Mouse (Mus musculus) left cerebral cortex, postnatal 4 days (tissue): ENCODE measurements around the gene Slc22a14. TPM values are rescaled to one million over a fixed set of nuclear protein-coding genes. Genes with fewer than 3 reads are reported as not detected.

Source experiments
- DNase-seq: peaks from one replicate; pipeline ENCODE4 v3.0.0-alpha.2; 2022
- intact Hi-C: fragments of 180-260 bp; cut with DNase I; formaldehyde crosslinking; loops from one replicate; pipeline ENCODE4 v1.15.1; 2025
- total RNA-seq, 2 experiments: library from RNA; stranded (reverse); gene quantifications; 2 replicates each; pipeline ENCODE4 v1.2.3; 2021

The Slc22a14 gene
- total RNA-seq, 2 experiments from 2014 or later = not detected

DNA sequence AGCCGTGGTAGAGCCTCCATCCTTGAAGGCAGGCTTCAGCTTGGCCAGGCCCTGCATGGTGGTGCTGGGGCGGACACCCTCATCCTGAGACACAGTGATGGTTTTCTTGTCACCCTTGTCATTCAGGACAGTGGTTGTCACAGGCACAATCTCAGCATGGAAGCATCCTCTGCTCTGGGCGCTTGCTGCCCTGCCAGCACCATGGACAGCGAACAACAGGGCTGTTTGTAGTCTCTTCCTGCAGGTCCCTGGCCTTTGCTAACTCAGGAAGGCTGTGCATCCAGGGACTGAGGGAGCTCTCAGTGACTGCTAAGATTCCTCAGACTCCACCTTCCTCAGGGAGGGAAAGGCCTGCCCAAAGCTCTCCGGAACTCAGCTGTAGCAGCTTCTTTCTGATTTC lies 215.8 kb downstream of the Slc22a14 start:
- intact Hi-C loops = no loop called here
- no peak for DNase-seq

DNA sequence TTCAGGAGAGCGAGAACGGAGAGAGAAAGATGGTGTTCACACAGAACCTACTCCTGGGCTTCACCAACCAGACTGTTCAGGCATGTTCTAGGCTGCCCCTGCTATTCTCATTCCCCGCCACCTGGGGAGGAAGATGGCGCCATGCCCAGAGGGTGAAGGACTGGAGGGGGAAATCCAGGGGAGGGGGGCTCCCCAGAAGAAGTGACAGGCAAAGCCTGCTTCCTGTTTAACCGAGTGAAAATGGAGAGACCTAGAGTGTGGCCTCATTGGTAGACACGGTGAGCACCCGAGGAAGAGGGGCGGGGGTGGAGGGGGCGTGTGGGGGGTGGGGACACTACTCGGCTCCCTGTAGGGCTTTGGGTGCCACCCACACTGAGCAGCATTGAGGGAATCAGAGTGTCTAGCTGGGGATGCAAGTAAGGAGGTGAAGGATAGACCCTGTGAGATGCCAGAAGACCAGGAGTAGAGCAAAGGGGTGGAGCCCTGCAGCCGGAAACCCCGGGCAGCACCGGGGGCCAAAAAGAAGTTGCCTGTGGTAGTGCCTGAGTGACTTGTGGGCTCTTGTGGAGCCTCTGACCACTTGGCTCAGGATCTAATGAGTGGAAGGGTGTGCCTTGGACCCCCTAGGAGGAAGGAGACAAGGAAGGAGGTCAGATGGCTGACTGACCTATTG lies 219.1 kb downstream of the Slc22a14 start:
- no peak for DNase-seq
- intact Hi-C loops = no loop called here

DNA sequence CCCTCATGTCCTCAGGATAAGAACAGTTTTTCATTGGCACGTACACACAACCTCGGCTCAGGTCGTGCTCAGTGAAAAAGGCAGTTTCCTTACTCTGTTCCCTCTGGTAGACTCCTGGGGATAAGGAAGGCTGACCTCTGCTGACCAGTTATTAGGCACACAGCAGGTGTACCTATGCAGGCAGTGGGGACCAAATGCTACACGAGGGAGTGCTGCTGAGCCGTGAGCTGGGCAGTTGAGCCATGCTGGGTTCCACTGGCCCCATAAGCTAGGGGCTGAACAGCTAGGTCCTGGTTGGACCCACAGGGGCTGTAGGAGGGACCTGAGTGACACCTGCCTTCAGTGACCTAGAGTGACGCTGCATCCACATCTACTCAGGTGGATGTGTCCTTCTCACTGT lies 219.7 kb downstream of the Slc22a14 start:
- DNase-seq = no peak
- intact Hi-C loops = no loop called here

DNA sequence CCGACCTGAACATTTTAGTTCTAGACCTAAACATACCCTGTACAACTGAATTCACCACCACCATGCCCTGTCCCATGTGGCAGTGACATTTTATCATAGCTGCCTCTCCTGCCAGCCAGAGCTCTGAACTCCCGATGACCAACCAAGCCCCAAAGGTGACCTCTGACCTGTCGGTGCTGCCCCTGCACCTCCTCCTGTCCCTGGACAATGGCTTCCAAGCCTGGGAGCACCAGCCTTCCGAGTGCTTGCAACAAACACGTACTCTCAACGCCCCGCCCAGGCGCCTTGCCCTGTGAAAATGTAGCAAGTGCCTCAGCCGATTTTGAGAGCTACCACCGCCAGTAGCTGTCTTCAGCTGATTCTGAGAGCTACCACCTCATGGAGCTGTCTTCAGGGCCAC lies 220.2 kb downstream of the Slc22a14 start:
- DNase-seq = no peak
- intact Hi-C loops = no loop called here

DNA sequence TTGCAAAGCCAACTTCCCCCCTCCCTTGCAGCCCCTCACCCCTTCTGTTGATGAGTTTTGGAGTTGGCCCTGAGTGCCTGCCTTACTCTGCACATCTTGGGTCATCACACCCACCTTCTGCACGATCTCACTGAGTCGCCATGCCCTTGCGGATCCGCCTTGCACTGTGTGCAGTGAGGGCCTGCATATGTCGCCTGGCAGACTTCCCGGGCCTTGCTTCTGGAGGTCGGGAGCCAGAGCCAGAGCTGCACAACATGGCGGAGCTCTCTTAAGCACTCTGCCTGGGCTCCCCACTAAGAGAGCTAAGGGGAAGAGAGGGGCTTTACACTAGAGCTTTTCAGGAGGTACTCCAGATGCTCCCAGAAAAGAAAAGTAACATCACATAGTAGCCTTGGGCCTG lies 220.7 kb downstream of the Slc22a14 start:
- DNase-seq = peak; percentile 95

DNA sequence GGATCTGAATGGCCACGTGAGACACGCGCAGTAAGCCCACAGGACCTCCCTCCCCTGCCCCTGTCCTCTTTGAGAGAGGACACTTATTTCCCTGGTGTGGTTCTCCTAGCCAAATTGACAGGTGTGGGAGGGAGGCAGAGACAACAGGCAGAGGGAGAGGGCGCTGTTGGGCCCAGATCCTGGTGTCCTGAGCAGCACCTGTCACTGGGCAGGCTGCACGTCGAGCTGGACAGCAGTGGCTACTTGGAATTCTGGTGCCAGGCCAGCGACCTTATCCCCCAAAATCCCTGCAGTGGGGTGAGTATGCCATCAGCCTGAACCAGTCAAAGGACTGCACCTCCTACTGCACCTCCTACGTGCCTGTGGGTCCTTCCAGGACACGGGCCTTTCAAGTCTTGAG lies 222.0 kb downstream of the Slc22a14 start:
- DNase-seq = no peak
- intact Hi-C loops = no loop called here

More for the DNA sequence above, 220.7 kb downstream of the Slc22a14 start:
- intact Hi-C loops = no loop called here

DNA sequence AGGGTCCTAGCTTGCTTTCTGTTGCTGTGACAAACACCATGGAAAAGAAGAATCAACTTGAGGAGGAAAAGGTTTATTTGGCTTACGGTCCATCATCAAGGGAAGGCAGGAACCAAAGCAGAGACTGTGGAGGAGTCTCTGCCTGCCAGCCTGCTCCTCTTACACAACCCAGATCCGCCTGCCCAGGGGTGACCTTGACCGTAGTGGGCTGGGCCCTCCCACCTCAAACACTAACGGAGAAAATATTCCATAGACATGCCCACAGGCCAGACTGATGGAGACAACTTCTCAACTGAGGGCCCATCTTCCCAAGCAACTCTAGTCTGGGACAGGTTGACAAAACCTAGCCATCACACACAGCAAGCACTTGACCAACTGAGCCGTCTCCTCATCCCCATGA lies 223.3 kb downstream of the Slc22a14 start:
- intact Hi-C loops = no loop called here

DNA sequence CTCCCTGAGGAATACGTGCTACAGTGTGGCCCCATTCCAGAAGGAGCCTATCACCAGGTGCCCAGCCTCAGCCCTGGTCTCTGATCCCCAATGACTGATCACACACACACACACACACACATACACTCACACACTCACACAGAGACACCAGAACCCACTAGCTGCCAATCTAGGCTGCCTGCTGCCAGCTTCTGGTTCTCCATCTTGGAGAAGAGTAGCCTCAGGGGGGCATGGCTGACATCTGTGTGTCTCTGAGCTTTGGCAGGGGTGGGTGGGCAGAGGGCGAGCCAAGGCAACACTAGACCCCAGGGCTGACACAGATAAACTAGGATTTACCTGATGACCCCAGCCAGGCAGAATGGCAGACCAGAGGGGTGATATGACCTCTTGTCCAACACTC lies 226.5 kb downstream of the Slc22a14 start:
- intact Hi-C loops = no loop called here
- peak; percentile 62 for DNase-seq

More for the DNA sequence above, 223.3 kb downstream of the Slc22a14 start:
- no peak for DNase-seq

DNA sequence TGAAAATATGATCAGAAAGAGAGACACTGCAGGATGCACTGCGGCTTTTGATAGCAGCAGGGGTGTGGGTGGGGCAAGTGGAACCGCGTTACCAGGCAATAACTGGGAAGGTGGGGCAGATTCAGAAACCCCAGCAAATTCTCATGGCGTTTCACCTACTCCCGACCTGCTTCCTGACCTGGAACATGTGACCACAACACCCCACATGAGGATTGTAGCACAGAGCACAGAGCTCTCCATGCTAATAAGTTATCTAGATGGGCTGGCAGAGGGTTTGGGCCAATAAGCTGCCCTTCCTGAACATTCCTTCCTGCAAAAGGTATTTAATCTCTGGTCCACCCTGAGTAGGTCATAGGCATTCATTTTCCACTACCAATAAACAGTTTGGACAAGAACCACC lies 234.7 kb downstream of the Slc22a14 start:
- intact Hi-C loops = no loop called here
- no peak for DNase-seq

DNA sequence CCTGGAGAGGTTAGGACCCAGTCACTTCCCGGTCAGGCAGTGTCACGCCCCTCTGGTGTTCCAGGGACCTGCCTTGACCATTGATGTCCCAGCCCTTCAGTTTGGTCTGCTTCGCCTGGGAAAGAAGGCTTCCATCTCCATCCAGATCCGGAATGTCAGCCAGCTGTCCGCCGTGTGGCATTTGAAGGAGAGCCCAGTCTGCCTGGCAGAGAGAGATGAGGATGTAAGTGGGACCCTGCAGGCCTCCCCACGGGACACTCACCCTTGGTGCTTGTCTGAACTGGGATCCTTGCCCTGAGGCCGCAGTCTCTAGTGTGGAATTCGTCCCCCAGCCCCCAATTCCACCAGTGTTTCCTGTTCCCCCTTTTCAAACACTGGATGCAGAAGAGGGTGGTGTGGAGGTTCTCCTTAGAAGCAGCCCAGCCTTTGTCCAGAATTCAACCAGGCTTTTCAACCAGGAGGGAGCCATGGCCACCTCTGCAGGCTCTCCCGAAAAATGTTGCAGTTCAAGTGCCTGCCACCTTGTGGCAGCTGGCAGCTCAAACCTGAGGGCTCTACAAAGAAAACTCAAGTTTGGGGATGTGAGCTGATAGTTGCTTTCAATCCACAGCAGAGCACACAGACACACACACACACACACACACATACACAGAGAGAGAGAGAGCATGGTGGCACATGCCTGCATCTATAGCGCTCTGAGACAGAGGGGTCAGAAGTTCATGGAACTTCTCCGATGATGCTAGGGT lies 236.7 kb downstream of the Slc22a14 start:
- DNase-seq = no peak
- intact Hi-C loops = no loop called here

DNA sequence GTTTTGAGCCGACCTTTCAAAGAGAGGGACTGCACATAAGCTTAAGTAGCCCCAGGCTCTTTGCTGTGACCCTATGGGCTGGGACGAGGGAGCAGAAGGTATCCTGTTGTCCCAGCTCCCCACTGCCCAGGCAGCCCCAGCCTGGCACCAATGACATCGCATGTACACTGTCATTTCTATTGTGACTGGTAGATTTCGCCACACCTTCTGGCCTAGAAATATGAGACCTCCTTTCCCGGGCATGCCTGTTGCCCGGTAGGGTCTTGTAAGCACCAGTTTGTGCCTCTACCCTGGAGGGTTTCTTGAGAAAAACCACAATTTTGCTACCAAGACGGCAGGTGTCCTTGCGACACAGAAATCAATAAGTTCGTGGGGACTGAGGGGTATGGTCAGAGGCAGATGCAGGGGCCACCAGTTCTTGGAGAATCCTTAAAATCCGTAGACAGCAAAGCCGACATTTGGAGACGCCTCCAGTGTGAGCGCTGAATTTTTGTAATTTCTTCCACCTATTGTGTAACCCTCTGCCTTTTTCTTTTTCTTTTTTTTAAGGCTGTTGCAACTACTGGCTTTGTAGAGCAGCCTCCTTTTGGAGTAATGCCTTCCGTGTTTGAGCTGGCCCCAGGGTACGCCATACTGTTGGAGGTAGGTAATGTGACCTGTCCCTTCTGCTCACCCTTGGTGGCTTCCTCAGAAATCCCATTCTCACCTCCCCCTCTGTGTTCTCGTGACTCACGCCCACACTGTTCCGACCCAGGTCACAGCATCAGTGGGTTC lies 242.6 kb downstream of the Slc22a14 start:
- intact Hi-C loops = no loop called here
- DNase-seq = no peak

DNA sequence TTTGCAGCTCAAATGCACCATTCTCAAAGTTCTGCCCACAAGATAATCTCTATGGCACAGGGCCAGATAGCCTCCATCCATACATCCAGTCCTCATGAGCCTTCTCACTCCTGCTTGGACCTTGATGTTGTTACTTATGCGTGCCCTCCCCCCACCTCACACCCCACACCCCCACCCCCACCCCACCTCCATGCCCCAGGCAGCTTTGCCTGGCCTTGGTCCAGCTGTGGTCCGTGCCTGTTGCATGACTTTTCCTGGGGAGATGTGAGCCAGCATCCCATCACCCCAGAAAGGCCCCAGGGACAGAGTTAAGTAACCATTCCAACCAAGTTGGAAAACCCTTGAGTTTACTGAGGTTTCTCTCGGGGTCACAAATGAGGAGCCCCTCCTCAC lies 245.2 kb downstream of the Slc22a14 start:
- intact Hi-C loops = no loop called here
- DNase-seq = no peak

Other genes with a start within 250 kb of the Slc22a14 start
- 1 to 10 TPM; 2.2 to 3.7 TPM for gene Acaa1b, start 208.5 kb downstream of the Slc22a14 start, total RNA-seq
- not detected for gene Gm47289, start 206.4 kb downstream of the Slc22a14 start, total RNA-seq
- gene Slc22a13, start 156.5 kb downstream of the Slc22a14 start, total RNA-seq = not detected
- 10 to 100 TPM; 53.4 to 53.8 TPM for gene Oxsr1, start 43.1 kb downstream of the Slc22a14 start, total RNA-seq
- gene Acaa1a, start 25.9 kb downstream of the Slc22a14 start, total RNA-seq = 10 to 100 TPM; 58.3 to 73.2 TPM
- gene Myd88, start 24.1 kb downstream of the Slc22a14 start, total RNA-seq = 1 to 10 TPM; 4.8 to 5.2 TPM
- 1 to 10 TPM; 2.9 to 3.5 TPM for gene Xylb, start 8.2 kb downstream of the Slc22a14 start, total RNA-seq
- 10 to 100 TPM; 23.8 to 24.6 TPM for gene Acvr2b, start 36.6 kb upstream of the Slc22a14 start, total RNA-seq
- gene Exog, start 79.4 kb upstream of the Slc22a14 start, total RNA-seq = 10 to 100 TPM; 28.8 to 29.0 TPM
- 1 to 10 TPM; 1.4 to 4.4 TPM for gene Scn5a, start 213.5 kb upstream of the Slc22a14 start, total RNA-seq